Mouse (Mus musculus): ENCODE measurements at regions not wholly inside any gene's neighbourhood (a gene's known extent, or its start where the extent isn't known, plus 50 kb on each side); places are given as distances from the start of the nearest gene placed in this dataset.
A peak's percentile ranks its signal among the peaks of the same experiment; 100 is the strongest.

GRCm38 (mm10) chr14:69107796-69108195 is 186.3 kb downstream of the Synb start:
- TF ChIP-seq POLR2A (IDR thresholded peaks at IDR 0.05; ENCODE audit: low read depth, low read length): no peak
- no peak for TF ChIP-seq CTCF (IDR thresholded peaks at IDR 0.05; ENCODE audit: borderline replicate concordance, insufficient read depth, low read length)
- H3K4me1 ChIP-seq (ENCODE audit: control insufficient read depth, insufficient read depth, low read length): peaks cover 13% of the 10 kb centered on the region; the same call in 1 of the 2 replicates
- no peak overlapping the region for H3K27ac ChIP-seq (ENCODE audit: insufficient read depth, low read length)
- H3K4me3 ChIP-seq (ENCODE audit: insufficient read depth, low read length): no peak overlapping the region

- TF ChIP-seq POLR2A (IDR thresholded peaks at IDR 0.05; ENCODE audit: low read depth, low read length): no peak
- TF ChIP-seq CTCF (IDR thresholded peaks at IDR 0.05; ENCODE audit: borderline replicate concordance, insufficient read depth, low read length): no peak
- no peak overlapping the region for H3K4me3 ChIP-seq (ENCODE audit: insufficient read depth, low read length)
- H3K4me1 ChIP-seq (ENCODE audit: control insufficient read depth, insufficient read depth, low read length): peaks cover 16% of the 10 kb centered on the region; the same call in 1 of the 2 replicates
- H3K27ac ChIP-seq (ENCODE audit: insufficient read depth, low read length): peak overlapping the region; percentile 81
Measured at GRCm38 (mm10) chr14:69104646-69105045, 189.5 kb downstream of the Synb start.

GRCm38 (mm10) chr14:69103371-69104009 is 190.6 kb downstream of the Synb start:
- Histone ChIP-seq H3K27ac (ENCODE audit: insufficient read depth, low read length) (no peak overlapping the region), H3K4me1 (ENCODE audit: control insufficient read depth, insufficient read depth, low read length) (peaks cover 16% of the 10 kb centered on the region; the same call in 1 of the 2 replicates), H3K4me3 (ENCODE audit: insufficient read depth, low read length) (no peak overlapping the region)
- TF ChIP-seq CTCF (IDR thresholded peaks at IDR 0.05; ENCODE audit: borderline replicate concordance, insufficient read depth, low read length) (no peak), POLR2A (IDR thresholded peaks at IDR 0.05; ENCODE audit: low read depth, low read length) (no peak)

- TF ChIP-seq CTCF (IDR thresholded peaks at IDR 0.05; ENCODE audit: borderline replicate concordance, insufficient read depth, low read length) (no peak), POLR2A (IDR thresholded peaks at IDR 0.05; ENCODE audit: low read depth, low read length) (no peak)
- H3K4me3 ChIP-seq (ENCODE audit: insufficient read depth, low read length): no peak overlapping the region
- peaks cover 11% of the 10 kb centered on the region; the same call in 1 of the 2 replicates for H3K4me1 ChIP-seq (ENCODE audit: control insufficient read depth, insufficient read depth, low read length)
- H3K27ac ChIP-seq (ENCODE audit: insufficient read depth, low read length): no peak overlapping the region
Measured at GRCm38 (mm10) chr14:69100866-69101265, 193.2 kb downstream of the Synb start.

GRCm38 (mm10) chr14:69095599-69095998 is 198.5 kb downstream of the Synb start:
- no peak overlapping the region for H3K27ac ChIP-seq (ENCODE audit: insufficient read depth, low read length)
- H3K4me3 ChIP-seq (ENCODE audit: insufficient read depth, low read length): no peak overlapping the region
- TF ChIP-seq CTCF (IDR thresholded peaks at IDR 0.05; ENCODE audit: borderline replicate concordance, insufficient read depth, low read length): no peak
- TF ChIP-seq POLR2A (IDR thresholded peaks at IDR 0.05; ENCODE audit: low read depth, low read length): no peak
- H3K4me1 ChIP-seq (ENCODE audit: control insufficient read depth, insufficient read depth, low read length): no peaks in the 10 kb centered on the region
